Mouse (Mus musculus) ES-E14 (cell line): Measurements from ENCODE around the gene Hist1h4f. TPM values are rescaled to one million over a fixed set of nuclear protein-coding genes. Genes with fewer than 3 reads are reported as not detected.

Experiments
- DNase-seq: peaks from one replicate; pipeline ENCODE4 v3.0.0-alpha.2; 2013; ENCODE audit warnings: low read depth, low spot score
- H3K27ac ChIP-seq: 2 replicates; pipeline ENCODE4 v1.5.1; 2012; ENCODE audit warnings: low read depth, mild to moderate bottlenecking, low read length, moderate library complexity, mixed read lengths; ENCODE audit not compliant: poor library complexity, insufficient read depth, severe bottlenecking
- H3K36me3 ChIP-seq: 2 replicates; pipeline ENCODE4 v1.6.1; 2012; ENCODE audit warnings: mild to moderate bottlenecking, low read length, moderate library complexity, mixed read lengths; ENCODE audit not compliant: control insufficient read depth, poor library complexity, insufficient read depth, severe bottlenecking
- H3K4me1 ChIP-seq, 2 experiments: fragments of 150-350 bp in 1 of 2; sonication (generic) in 1 of 2; 2 replicates each; pipeline ENCODE4 v1.6.1; 2012; ENCODE audit warnings: low read length in 2 of 2, mild to moderate bottlenecking in 1 of 2, mixed read lengths in 1 of 2; ENCODE audit not compliant: control insufficient read depth in 2 of 2, insufficient read depth in 2 of 2, poor library complexity in 1 of 2
- H3K4me3 ChIP-seq, 2 experiments: fragments of 150-350 bp in 1 of 2; sonication (generic) in 1 of 2; 2 replicates each; pipeline ENCODE4 v1.5.1; 2012; ENCODE audit warnings: low read length in 2 of 2, low read depth in 1 of 2, mild to moderate bottlenecking in 1 of 2, mixed read lengths in 1 of 2; ENCODE audit not compliant: insufficient read depth in 1 of 2, poor library complexity in 1 of 2, severe bottlenecking in 1 of 2
- H3K9ac ChIP-seq: 2 replicates; pipeline ENCODE4 v1.6.1; 2012; ENCODE audit warnings: low read depth, mild to moderate bottlenecking, low read length, mixed read lengths; ENCODE audit not compliant: poor library complexity, insufficient read depth, severe bottlenecking
- H3K9me3 ChIP-seq: fragments of 150-350 bp; sonication (generic); 2 replicates; pipeline ENCODE4 v1.6.1; 2012; ENCODE audit warnings: low read depth, mild to moderate bottlenecking, low read length; ENCODE audit not compliant: control insufficient read depth, insufficient read depth
- CHD2 ChIP-seq: IDR thresholded peaks from 2 replicates; pipeline ENCODE4 v1.6.1; 2014; ENCODE audit warnings: mild to moderate bottlenecking, low read depth, low read length, inconsistent platforms
- HCFC1 ChIP-seq: IDR thresholded peaks from 2 replicates; pipeline ENCODE4 v1.6.1; 2012; ENCODE audit warnings: low read length, inconsistent platforms, borderline replicate concordance; ENCODE audit not compliant: insufficient read depth
- MAFK ChIP-seq: IDR thresholded peaks from 2 replicates; pipeline ENCODE4 v1.6.1; 2014; ENCODE audit warnings: mild to moderate bottlenecking, low read depth, low read length, inconsistent platforms; ENCODE audit not compliant: insufficient read depth
- ZC3H11A ChIP-seq: IDR thresholded peaks from 2 replicates; pipeline ENCODE4 v1.6.1; 2012; ENCODE audit warnings: low read depth, mild to moderate bottlenecking, inconsistent platforms, low read length, borderline replicate concordance
- ZNF384 ChIP-seq: IDR thresholded peaks from 2 replicates; pipeline ENCODE4 v1.6.1; 2012; ENCODE audit warnings: low read depth, low read length, inconsistent platforms
- in situ Hi-C, 2 experiments: fragments of 600-800 bp; cut with MboI; formaldehyde crosslinking; loops; one replicate each; pipeline ENCODE4 v1.15.1; 2025; ENCODE audit warnings: low sequenced_read_pairs in 2 of 2, inconsistent platforms in 1 of 2; ENCODE audit not compliant: unreplicated experiment in 2 of 2
- total RNA-seq: library from RNA; depleted of rRNA; stranded (reverse); fragments of 300-350 nt; gene quantifications from 2 replicates; pipeline ENCODE4 v1.2.3, GENCODE M21; 2012

The Hist1h4f gene
- total RNA-seq, 1 experiment, result 2,172 TPM

DNA sequence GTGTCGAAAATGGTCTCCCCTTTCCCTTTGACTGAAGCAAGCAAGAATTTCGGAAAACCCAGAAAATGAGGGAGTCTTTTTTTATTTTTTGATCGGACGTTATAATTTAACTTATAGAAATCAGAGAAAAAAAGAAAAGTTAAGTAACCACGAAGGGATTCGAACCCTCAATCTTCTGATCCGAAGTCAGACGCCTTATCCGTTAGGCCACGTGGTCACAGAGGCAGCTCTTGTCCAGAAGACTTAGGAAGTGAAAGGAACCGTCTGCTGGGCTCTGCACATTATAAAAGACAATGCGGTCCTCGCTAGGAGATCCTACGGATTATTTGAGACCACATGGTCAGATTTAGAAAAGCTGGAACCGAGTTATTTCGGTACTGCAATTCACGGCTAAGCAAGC is 25.1 kb downstream of the Hist1h4f start:
- Histone ChIP-seq H3K36me3 (no peaks in the 10 kb centered on the region), H3K27ac (no peak overlapping the region), H3K9me3 (no peaks in the 10 kb centered on the region), H3K9ac (peak overlapping the region; percentile 64; the same call in 1 of the 2 replicates), H3K4me3 (peak overlapping the region; percentile 60 to 64), H3K4me1 (no peaks in the 10 kb centered on the region; a peak in 1 of 4 replicates)
- DNase-seq, result no peak
- peak; percentile 84 for TF ChIP-seq MAFK
- 0 out of 2 replicates have a peak, but pooled peaks have one; percentile 54 for TF ChIP-seq ZNF384
- no peak for TF ChIP-seq ZC3H11A
- no peak for TF ChIP-seq HCFC1
- TF ChIP-seq CHD2, result no peak
- in situ Hi-C loops, result loop anchor here (10.0 to 25.0 kb wide), 2 partner anchors 1489 to 1602 kb away; partner anchors contain the start of genes Hist1h2ag (in 1 of the 2), Hist1h2ah (in 1 of the 2), Hist1h2bj (in 1 of the 2) and Hist1h2bk (in 1 of the 2)

GRCm38 (mm10) chr13:23525901-23526300 is 25.5 kb downstream of the Hist1h4f start:
- in situ Hi-C loops, result loop anchor here (10.0 to 25.0 kb wide), 2 partner anchors 1489 to 1601 kb away; partner anchors contain the start of genes Hist1h2ag (in 1 of the 2), Hist1h2ah (in 1 of the 2), Hist1h2bj (in 1 of the 2) and Hist1h2bk (in 1 of the 2)
- DNase-seq, result no peak
- Histone ChIP-seq H3K9me3 (no peaks in the 10 kb centered on the region), H3K4me1 (no peaks in the 10 kb centered on the region; a peak in 1 of 4 replicates), H3K36me3 (no peaks in the 10 kb centered on the region), H3K4me3 (peak overlapping the region; percentile 53 to 60), H3K9ac (no peak overlapping the region), H3K27ac (no peak overlapping the region)
- TF ChIP-seq CHD2 (peak; percentile 97), ZNF384 (no peak)

GRCm38 (mm10) chr13:23524654-23525053 is 26.8 kb downstream of the Hist1h4f start:
- in situ Hi-C loops, result loop anchor here (10.0 to 25.0 kb wide), 3 partner anchors 212 to 1600 kb away; partner anchors contain the start of genes Hist1h2ag (in 1 of the 2), Hist1h2ah (in 1 of the 2), Hist1h2bj (in 1 of the 2) and Hist1h2bk (in 1 of the 2)
- no peaks in the 10 kb centered on the region; a peak in 1 of 4 replicates for H3K4me1 ChIP-seq
- H3K9ac ChIP-seq, result no peak overlapping the region
- H3K27ac ChIP-seq, result no peak overlapping the region
- TF ChIP-seq CHD2 (no peak), ZNF384 (peak; percentile 81), ZC3H11A (peak; percentile 91)
- no peaks in the 10 kb centered on the region for H3K36me3 ChIP-seq
- no peak for DNase-seq
- no peak overlapping the region for H3K4me3 ChIP-seq
- no peaks in the 10 kb centered on the region for H3K9me3 ChIP-seq

DNA sequence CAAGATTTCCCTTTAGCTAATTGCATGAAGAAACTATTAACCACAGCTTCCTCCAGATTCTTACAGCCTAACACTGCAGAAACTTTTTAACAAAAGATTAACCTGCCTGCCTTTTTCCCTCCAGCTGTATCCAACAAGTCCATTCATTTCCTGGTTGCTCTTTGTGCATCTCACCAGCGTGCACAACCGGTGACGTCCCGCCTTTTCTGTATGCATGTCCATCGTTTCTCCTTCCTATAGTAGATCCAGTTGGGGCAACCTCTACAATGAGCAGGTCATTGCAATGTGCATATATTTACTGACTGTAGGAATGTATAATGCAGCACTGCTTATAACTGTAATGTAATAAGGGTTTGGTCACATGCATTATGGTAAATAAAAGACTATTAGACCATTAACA is 27.5 kb downstream of the Hist1h4f start:
- in situ Hi-C loops, result loop anchor here (10.0 to 25.0 kb wide), 2 partner anchors 212 to 1599 kb away; no protein-coding TSS in a partner anchor
- no peak overlapping the region for H3K4me3 ChIP-seq
- H3K27ac ChIP-seq, result no peak overlapping the region

More for the DNA sequence above, 27.5 kb downstream of the Hist1h4f start:
- Histone ChIP-seq H3K9ac (no peak overlapping the region), H3K9me3 (no peaks in the 10 kb centered on the region), H3K36me3 (no peaks in the 10 kb centered on the region), H3K4me1 (no peaks in the 10 kb centered on the region)
- TF ChIP-seq HCFC1 (no peak), ZNF384 (no peak), MAFK (no peak), ZC3H11A (no peak), CHD2 (no peak)
- no peak for DNase-seq
